Mouse (Mus musculus) liver, embryonic 11.5 days (tissue): ENCODE measurements around the gene Acer2. TPM values are rescaled to one million over a fixed set of nuclear protein-coding genes. Genes with fewer than 3 reads are reported as not detected.
A peak's percentile ranks its signal among the peaks of the same experiment; 100 is the strongest.

Experiments used
- ATAC-seq: fragments of 200-750 bp; cut with Nextera tagmentation; replicated peaks from 2 replicates; pipeline ENCODE4 v1.8.0; 2017; ENCODE audit warnings: moderate number of reproducible peaks, mild to moderate bottlenecking, moderate TSS enrichment, moderate library complexity; ENCODE audit not compliant: low FRiP score
- DNase-seq: peaks from one replicate; pipeline ENCODE4 v3.0.0-alpha.2; 2017; ENCODE audit warnings: low spot score
- H3K27ac ChIP-seq: fragments of 300-500 bp; sonication (generic); 2 replicates; pipeline ENCODE4 v1.5.1; 2014; ENCODE audit warnings: mild to moderate bottlenecking, low read depth, low read length, control low read depth
- H3K27me3 ChIP-seq: fragments of 300-500 bp; sonication (generic); replicated peaks from 2 replicates; pipeline ENCODE4 v1.6.1; 2014; ENCODE audit warnings: low read length, mixed read lengths; ENCODE audit not compliant: control insufficient read depth, insufficient read depth
- H3K36me3 ChIP-seq: fragments of 300-500 bp; sonication (generic); 2 replicates; pipeline ENCODE4 v1.6.1; 2014; ENCODE audit warnings: mild to moderate bottlenecking, low read length, moderate library complexity, mixed read lengths; ENCODE audit not compliant: control insufficient read depth, insufficient read depth
- H3K4me1 ChIP-seq: fragments of 300-500 bp; sonication (generic); replicated peaks from 2 replicates; pipeline ENCODE4 v1.6.1; 2014; ENCODE audit warnings: low read length, mixed read lengths; ENCODE audit not compliant: control insufficient read depth, insufficient read depth
- H3K4me2 ChIP-seq: fragments of 300-500 bp; sonication (generic); 2 replicates; pipeline ENCODE4 v1.6.1; 2014; ENCODE audit warnings: mild to moderate bottlenecking, control low read depth, moderate library complexity
- H3K4me3 ChIP-seq: fragments of 300-500 bp; sonication (generic); 2 replicates; pipeline ENCODE4 v1.5.1; 2014; ENCODE audit warnings: low read depth, low read length, control low read depth
- H3K9ac ChIP-seq: fragments of 300-500 bp; sonication (generic); 2 replicates; pipeline ENCODE4 v1.6.1; 2014; ENCODE audit warnings: low read depth, low read length, control low read depth
- H3K9me3 ChIP-seq: fragments of 300-500 bp; sonication (generic); 2 replicates; pipeline ENCODE4 v1.6.1; 2016; ENCODE audit warnings: low read length, inconsistent platforms, mixed read lengths; ENCODE audit not compliant: control insufficient read depth
- WGBS: fragments of 180-500 bp; shearing (Covaris S2); extraction: QIAGEN DNeasy Blood & Tissue Kit; methylation state at CpG from one replicate; pipeline ENCODE4 v1.1.7; 2014; 5-methylcytosine and 5-hydroxymethylcytosine counted together
- polyA plus RNA-seq: library from polyadenylated mRNA; unstranded; fragments of >200 nt; fragmentation: Nextera tagmentation; extraction: Ambion mirVana; gene quantifications from 2 replicates; pipeline ENCODE4 v1.2.1, GENCODE M21; 2014

The Acer2 gene
- polyA plus RNA-seq, 1 experiment from 2014 or later: 19.4 TPM

DNA sequence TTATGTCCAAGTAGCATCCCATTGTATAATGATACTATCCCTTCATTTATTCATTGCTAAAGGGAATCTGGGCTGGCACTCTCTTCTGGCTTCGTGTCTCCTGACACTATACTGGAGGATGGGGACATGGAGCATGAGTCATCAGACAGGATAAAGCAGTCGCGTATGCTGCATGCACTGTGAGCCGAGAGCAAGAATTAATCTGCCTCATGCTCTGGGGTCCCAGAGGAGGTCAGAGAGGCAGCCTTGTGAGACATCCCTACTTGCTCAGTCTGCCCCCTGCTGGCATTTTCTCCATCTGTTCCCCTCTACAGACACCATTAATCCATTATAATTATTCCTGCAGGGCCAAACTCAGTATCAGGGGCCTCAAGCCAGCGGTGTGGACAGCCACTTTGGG, 79.3 kb downstream of the Acer2 start:
- WGBS: 59% methylated on average over 5 of the region's 5 CpGs
- no peak overlapping the region for H3K27ac ChIP-seq
- H3K36me3 ChIP-seq: no peaks in the 10 kb centered on the region
- ATAC-seq: no peak
- no peak overlapping the region for H3K4me3 ChIP-seq
- H3K9ac ChIP-seq: no peak overlapping the region
- H3K4me1 ChIP-seq: no peaks in the 10 kb centered on the region
- H3K27me3 ChIP-seq: no peaks in the 10 kb centered on the region
- no peaks in the 10 kb centered on the region for H3K9me3 ChIP-seq
- no peak overlapping the region for H3K4me2 ChIP-seq
- DNase-seq: no peak

- H3K4me1 ChIP-seq: no peaks in the 10 kb centered on the region
- H3K4me2 ChIP-seq: no peak overlapping the region
- no peak overlapping the region for H3K9ac ChIP-seq
- no peaks in the 10 kb centered on the region for H3K36me3 ChIP-seq
- DNase-seq (no peak), ATAC-seq (no peak)
- no peak overlapping the region for H3K4me3 ChIP-seq
- WGBS: 39% methylated on average over 4 of the region's 4 CpGs
- no peak overlapping the region for H3K27ac ChIP-seq
- no peaks in the 10 kb centered on the region for H3K27me3 ChIP-seq
- H3K9me3 ChIP-seq: no peaks in the 10 kb centered on the region
Observed at GRCm38 (mm10) chr4:86955448-86955847, 81.3 kb downstream of the Acer2 start.

- Histone ChIP-seq H3K27ac (no peak overlapping the region), H3K4me3 (no peak overlapping the region), H3K27me3 (no peaks in the 10 kb centered on the region), H3K4me2 (no peak overlapping the region), H3K9me3 (no peaks in the 10 kb centered on the region), H3K4me1 (no peaks in the 10 kb centered on the region), H3K9ac (no peak overlapping the region), H3K36me3 (no peaks in the 10 kb centered on the region)
- ATAC-seq: no peak; the same call in 1 of the 2 replicates
- 42% methylated on average over 14 of the region's 14 CpGs for WGBS
- peak; percentile 39 for DNase-seq
Observed at GRCm38 (mm10) chr4:86957576-86958411, 83.6 kb downstream of the Acer2 start.

DNA sequence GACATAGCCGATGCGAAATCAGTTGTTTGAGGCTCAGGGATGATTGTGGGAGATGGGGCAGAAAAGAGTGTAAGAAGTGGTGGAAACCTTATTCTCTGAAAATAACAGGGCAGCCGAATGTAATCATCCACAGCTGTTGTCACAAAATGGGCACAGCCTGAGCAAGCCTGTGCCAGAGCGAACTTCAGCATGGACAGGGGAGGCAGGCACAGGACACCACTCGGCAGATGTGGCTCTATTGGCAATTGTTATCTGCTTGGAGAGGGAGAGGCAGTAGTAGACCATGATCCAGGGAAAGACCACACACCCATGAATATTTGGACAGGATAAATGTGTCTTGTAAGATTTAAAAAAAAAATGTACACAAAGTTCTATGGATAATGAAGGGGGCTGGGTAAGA, 103.1 kb downstream of the Acer2 start:
- Histone ChIP-seq H3K4me2 (no peak overlapping the region), H3K9ac (no peak overlapping the region), H3K36me3 (no peaks in the 10 kb centered on the region), H3K4me1 (no peaks in the 10 kb centered on the region), H3K27me3 (no peaks in the 10 kb centered on the region), H3K27ac (no peak overlapping the region), H3K4me3 (no peak overlapping the region), H3K9me3 (no peaks in the 10 kb centered on the region)
- no peak for DNase-seq
- WGBS: 76% methylated on average over 5 of the region's 5 CpGs
- ATAC-seq: no peak

Other genes starting within 250 kb of the Acer2 start
- gene Plin2, start 204.3 kb upstream of the Acer2 start, polyA plus RNA-seq: 161 and 169 TPM in 2 replicates
- gene Dennd4c, start 125.8 kb upstream of the Acer2 start, polyA plus RNA-seq: 5.8 and 7.0 TPM in 2 replicates
- gene Rps6, start 17.0 kb upstream of the Acer2 start, polyA plus RNA-seq: 1,053 and 1,060 TPM in 2 replicates